Mouse (Mus musculus): ENCODE measurements around the gene Proser2. TPM values are rescaled to one million over a fixed set of nuclear protein-coding genes. Genes with fewer than 3 reads are reported as not detected.
"Not testable (repeated sequence)": the region's sequence is repeated elsewhere in the genome, so short reads cannot be mapped to it uniquely, and the experiment has no call there.

Gene Proser2
- polyA plus RNA-seq, 1 experiment from 2014 or later = 5.8 TPM

GRCm38 (mm10) chr2:6121091-6121490 is 8.9 kb downstream of the Proser2 start:
- WGBS = 86% methylated on average over 2 of the region's 2 CpGs
- Histone ChIP-seq H3K27me3 (no peaks in the 10 kb centered on the region), H3K27ac (no peak overlapping the region), H3K4me3 (no peak overlapping the region), H3K9me3 (no peaks in the 10 kb centered on the region), H3K4me2 (no peak overlapping the region), H3K36me3 (no peaks in the 10 kb centered on the region), H3K9ac (no peak overlapping the region), H3K4me1 (replicated peaks) (no peaks in the 10 kb centered on the region)
- ATAC-seq (ENCODE audit: low FRiP score) = no peak

GRCm38 (mm10) chr2:6118246-6118645 is 11.8 kb downstream of the Proser2 start:
- H3K36me3 ChIP-seq = no peaks in the 10 kb centered on the region
- WGBS = 86% methylated on average over 10 of the region's 10 CpGs
- H3K9me3 ChIP-seq = no peaks in the 10 kb centered on the region
- no peaks in the 10 kb centered on the region for H3K4me1 ChIP-seq (replicated peaks)
- no peak overlapping the region for H3K27ac ChIP-seq
- H3K4me2 ChIP-seq = no peak overlapping the region
- no peak for ATAC-seq (ENCODE audit: low FRiP score)
- no peak overlapping the region for H3K9ac ChIP-seq
- no peaks in the 10 kb centered on the region for H3K27me3 ChIP-seq
- no peak overlapping the region for H3K4me3 ChIP-seq

- H3K4me1 ChIP-seq (replicated peaks) = no peaks in the 10 kb centered on the region
- WGBS = 74% methylated on average over 12 of the region's 12 CpGs
- no peak overlapping the region for H3K4me2 ChIP-seq
- no peak overlapping the region for H3K9ac ChIP-seq
- no peak overlapping the region for H3K27ac ChIP-seq
- no peak overlapping the region for H3K4me3 ChIP-seq
- no peaks in the 10 kb centered on the region for H3K36me3 ChIP-seq
- no peaks in the 10 kb centered on the region for H3K27me3 ChIP-seq
- ATAC-seq (ENCODE audit: low FRiP score) = no peak
- H3K9me3 ChIP-seq = no peaks in the 10 kb centered on the region
Measured at GRCm38 (mm10) chr2:6113792-6114191, 16.2 kb downstream of the Proser2 start.

GRCm38 (mm10) chr2:6112619-6113018 is 17.4 kb downstream of the Proser2 start:
- Histone ChIP-seq H3K36me3 (no peaks in the 10 kb centered on the region), H3K4me2 (no peak overlapping the region), H3K9ac (no peak overlapping the region), H3K9me3 (no peaks in the 10 kb centered on the region), H3K4me1 (replicated peaks) (no peaks in the 10 kb centered on the region), H3K27me3 (no peaks in the 10 kb centered on the region), H3K4me3 (no peak overlapping the region), H3K27ac (no peak overlapping the region)
- ATAC-seq (ENCODE audit: low FRiP score) = no peak
- WGBS = 83% methylated on average over 4 of the region's 4 CpGs

GRCm38 (mm10) chr2:6105437-6105836 is 24.6 kb downstream of the Proser2 start:
- no peak for ATAC-seq (ENCODE audit: low FRiP score)
- H3K27me3 ChIP-seq = peaks cover 21% of the 10 kb centered on the region
- H3K9ac ChIP-seq = no peak overlapping the region
- no peak overlapping the region for H3K4me3 ChIP-seq
- H3K9me3 ChIP-seq = no peaks in the 10 kb centered on the region
- H3K4me1 ChIP-seq (replicated peaks) = peaks cover 5% of the 10 kb centered on the region
- no peak overlapping the region for H3K4me2 ChIP-seq
- WGBS = 92% methylated on average over 2 of the region's 2 CpGs
- no peaks in the 10 kb centered on the region for H3K36me3 ChIP-seq
- H3K27ac ChIP-seq = no peak overlapping the region

- Histone ChIP-seq H3K27ac (no peak overlapping the region), H3K36me3 (no peaks in the 10 kb centered on the region), H3K9me3 (no peaks in the 10 kb centered on the region), H3K4me3 (peak overlapping the region; percentile 55), H3K27me3 (peaks cover 34% of the 10 kb centered on the region), H3K4me2 (peak overlapping the region; percentile 92), H3K4me1 (replicated peaks) (peaks cover 10% of the 10 kb centered on the region), H3K9ac (peak overlapping the region; percentile 77)
- 44% methylated on average over 20 of the region's 20 CpGs for WGBS
- no peak for ATAC-seq (ENCODE audit: low FRiP score)
Measured at GRCm38 (mm10) chr2:6100755-6101154, 29.3 kb downstream of the Proser2 start.

GRCm38 (mm10) chr2:6100027-6100749 is 29.8 kb downstream of the Proser2 start:
- peak overlapping the region; percentile 55 for H3K4me3 ChIP-seq
- H3K9ac ChIP-seq = peak overlapping the region; percentile 77
- no peak overlapping the region for H3K27ac ChIP-seq
- H3K27me3 ChIP-seq = peaks cover 34% of the 10 kb centered on the region
- H3K9me3 ChIP-seq = no peaks in the 10 kb centered on the region
- WGBS = 13% methylated on average over 51 of the region's 51 CpGs
- H3K4me1 ChIP-seq (replicated peaks) = peaks cover 10% of the 10 kb centered on the region
- peak overlapping the region; percentile 92 for H3K4me2 ChIP-seq
- peak; percentile 83 for ATAC-seq (ENCODE audit: low FRiP score)
- H3K36me3 ChIP-seq = no peaks in the 10 kb centered on the region

GRCm38 (mm10) chr2:6099443-6099842 is 30.6 kb downstream of the Proser2 start:
- no peaks in the 10 kb centered on the region for H3K36me3 ChIP-seq
- H3K4me3 ChIP-seq = no peak overlapping the region
- ATAC-seq (ENCODE audit: low FRiP score) = no peak
- H3K4me2 ChIP-seq = no peak overlapping the region
- H3K27me3 ChIP-seq = peaks cover 34% of the 10 kb centered on the region
- no peak overlapping the region for H3K27ac ChIP-seq
- H3K9ac ChIP-seq = no peak overlapping the region
- WGBS = 81% methylated on average over 9 of the region's 9 CpGs
- H3K9me3 ChIP-seq = no peaks in the 10 kb centered on the region
- H3K4me1 ChIP-seq (replicated peaks) = peaks cover 10% of the 10 kb centered on the region

- no peak overlapping the region for H3K27ac ChIP-seq
- H3K9ac ChIP-seq = no peak overlapping the region
- peaks cover 10% of the 10 kb centered on the region for H3K4me1 ChIP-seq (replicated peaks)
- 46% methylated on average over 6 of the region's 6 CpGs for WGBS
- no peak for ATAC-seq (ENCODE audit: low FRiP score)
- no peaks in the 10 kb centered on the region for H3K36me3 ChIP-seq
- H3K4me2 ChIP-seq = no peak overlapping the region
- H3K9me3 ChIP-seq = no peaks in the 10 kb centered on the region
- no peak overlapping the region for H3K4me3 ChIP-seq
- H3K27me3 ChIP-seq = peaks cover 34% of the 10 kb centered on the region
Measured at GRCm38 (mm10) chr2:6098924-6099323, 31.1 kb downstream of the Proser2 start.

- Histone ChIP-seq H3K9me3 (no peaks in the 10 kb centered on the region), H3K4me2 (no peak overlapping the region), H3K27me3 (peaks cover 30% of the 10 kb centered on the region), H3K4me1 (replicated peaks) (peaks cover 10% of the 10 kb centered on the region), H3K9ac (no peak overlapping the region), H3K4me3 (no peak overlapping the region), H3K36me3 (no peaks in the 10 kb centered on the region), H3K27ac (no peak overlapping the region)
- 83% methylated on average over 7 of the region's 7 CpGs for WGBS
- no peak for ATAC-seq (ENCODE audit: low FRiP score)
Measured at GRCm38 (mm10) chr2:6097113-6097716, 32.8 kb downstream of the Proser2 start.

- not testable (repeated sequence) for H3K9ac ChIP-seq; H3K36me3 ChIP-seq; ATAC-seq (ENCODE audit: low FRiP score); H3K4me3 ChIP-seq; H3K27ac ChIP-seq; H3K27me3 ChIP-seq; H3K9me3 ChIP-seq; H3K4me1 ChIP-seq (replicated peaks); H3K4me2 ChIP-seq
- WGBS = 89% methylated on average over 16 of the region's 16 CpGs
Measured at GRCm38 (mm10) chr2:6089941-6090340, 40.1 kb downstream of the Proser2 start.

- no peak overlapping the region for H3K4me3 ChIP-seq
- no peak overlapping the region for H3K9ac ChIP-seq
- H3K4me2 ChIP-seq = no peak overlapping the region
- ATAC-seq (ENCODE audit: low FRiP score) = no peak
- H3K36me3 ChIP-seq = no peaks in the 10 kb centered on the region
- no peaks in the 10 kb centered on the region for H3K27me3 ChIP-seq
- WGBS = 92% methylated on average over 5 of the region's 5 CpGs
- no peak overlapping the region for H3K27ac ChIP-seq
- no peaks in the 10 kb centered on the region for H3K4me1 ChIP-seq (replicated peaks)
- no peaks in the 10 kb centered on the region for H3K9me3 ChIP-seq
Measured at GRCm38 (mm10) chr2:6087151-6087550, 42.9 kb downstream of the Proser2 start.

Data from hindbrain, embryonic 13.5 days (tissue).